Mouse (Mus musculus): ENCODE results near the gene Tfrc.

DNA sequence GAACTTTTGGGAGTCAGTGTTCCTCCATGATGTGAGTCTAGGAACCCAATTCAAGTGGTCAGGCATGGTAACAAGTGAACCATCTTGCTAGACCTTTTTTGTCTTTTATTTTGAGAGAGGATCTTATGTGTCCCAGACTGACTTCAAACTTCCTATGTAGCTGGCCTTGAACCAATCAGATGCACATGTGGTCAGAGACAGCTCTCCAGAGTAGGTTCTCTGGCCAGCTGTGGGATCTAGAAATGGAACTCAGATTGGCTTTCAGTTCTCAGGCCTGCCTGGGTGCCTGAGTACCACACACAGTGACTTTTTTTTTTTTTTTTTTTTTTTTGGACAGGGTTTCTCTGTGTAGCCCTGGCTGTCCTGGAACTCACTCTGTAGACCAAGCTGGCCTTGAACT lies 39.0 kb downstream of the Tfrc start:
- TF ChIP-seq POLR2A (IDR thresholded peaks at IDR 0.05; ENCODE audit: low read depth, low read length) (no peak), CTCF (conservative IDR thresholded peaks at IDR 0.05 in 1 of 2, IDR thresholded peaks at IDR 0.05 in 1 of 2; ENCODE audit: low read depth in 2 of 2, low read length in 2 of 2) (no peak), E2F4 (IDR thresholded peaks at IDR 0.05; ENCODE audit: insufficient replicate concordance, low read depth, low read length) (no peak), CHD2 (IDR thresholded peaks at IDR 0.05; ENCODE audit: low read length) (no peak), MAZ (IDR thresholded peaks at IDR 0.05; ENCODE audit: low read depth, low read length) (no peak), MAX (IDR thresholded peaks at IDR 0.05; ENCODE audit: low read length) (no peak), MXI1 (IDR thresholded peaks at IDR 0.05; ENCODE audit: low read depth, low read length) (no peak), NELFE (IDR thresholded peaks at IDR 0.05; ENCODE audit: low read depth, low read length) (no peak), ELF1 (IDR thresholded peaks at IDR 0.05; ENCODE audit: low read depth, low read length) (no peak), ZKSCAN1 (IDR thresholded peaks at IDR 0.05; ENCODE audit: borderline replicate concordance, low read depth, low read length) (no peak), ZMIZ1 (IDR thresholded peaks at IDR 0.05; ENCODE audit: low read depth, low read length) (no peak), NRF1 (IDR thresholded peaks at IDR 0.05; ENCODE audit: low read depth, low read length) (no peak)
